Mouse (Mus musculus) c-Kit-positive CD71-positive TER-119-negative erythroid progenitor cells, embryonic 14.5 days (primary cell): Measurements from ENCODE around the gene Adamts7.

Experiments
- DNase-seq: peaks from one replicate; pipeline ENCODE4 v3.0.0-alpha.2; 2013; ENCODE audit warnings: low read depth

Adamts7 gene

GRCm38 (mm10) chr9:90162243-90162925 is 485 bp upstream of the Adamts7 start:
- DNase-seq = peak; percentile 7

- no peak for DNase-seq
Measured at GRCm38 (mm10) chr9:90163749-90164095, 853 bp downstream of the Adamts7 start.

- no peak for DNase-seq
Measured at GRCm38 (mm10) chr9:90164670-90165453, 2.0 kb downstream of the Adamts7 start.

GRCm38 (mm10) chr9:90165590-90165989 is 2.7 kb downstream of the Adamts7 start:
- DNase-seq = no peak

- no peak for DNase-seq
Measured at GRCm38 (mm10) chr9:90166615-90167014, 3.7 kb downstream of the Adamts7 start.

- DNase-seq = no peak
Measured at GRCm38 (mm10) chr9:90169965-90170364, 7.1 kb downstream of the Adamts7 start.

GRCm38 (mm10) chr9:90171421-90171820 is 8.6 kb downstream of the Adamts7 start:
- no peak for DNase-seq

GRCm38 (mm10) chr9:90172528-90173321 is 9.9 kb downstream of the Adamts7 start:
- no peak for DNase-seq

GRCm38 (mm10) chr9:90173330-90173729 is 10.5 kb downstream of the Adamts7 start:
- DNase-seq = no peak

- DNase-seq = no peak
Measured at GRCm38 (mm10) chr9:90179409-90179808, 16.5 kb downstream of the Adamts7 start.

- no peak for DNase-seq
Measured at GRCm38 (mm10) chr9:90181656-90182388, 19.0 kb downstream of the Adamts7 start.

GRCm38 (mm10) chr9:90182636-90183421 is 20.0 kb downstream of the Adamts7 start:
- no peak for DNase-seq

GRCm38 (mm10) chr9:90183550-90183949 is 20.7 kb downstream of the Adamts7 start:
- DNase-seq = no peak

- no peak for DNase-seq
Measured at GRCm38 (mm10) chr9:90184116-90184515, 21.2 kb downstream of the Adamts7 start.

GRCm38 (mm10) chr9:90185356-90185910 is 22.6 kb downstream of the Adamts7 start:
- DNase-seq = no peak

GRCm38 (mm10) chr9:90188893-90189292 is 26.0 kb downstream of the Adamts7 start:
- DNase-seq = no peak

- DNase-seq = no peak
Measured at GRCm38 (mm10) chr9:90189391-90189790, 26.5 kb downstream of the Adamts7 start.

- DNase-seq = no peak
Measured at GRCm38 (mm10) chr9:90195000-90195399, 32.1 kb downstream of the Adamts7 start.

- no peak for DNase-seq
Measured at GRCm38 (mm10) chr9:90196262-90196661, 33.4 kb downstream of the Adamts7 start.

- DNase-seq = no peak
Measured at GRCm38 (mm10) chr9:90197116-90197665, 34.3 kb downstream of the Adamts7 start.
